Mouse (Mus musculus): ENCODE data around the gene Rnf151. TPM values are rescaled to one million over a fixed set of nuclear protein-coding genes. Genes with fewer than 3 reads are reported as not detected.
"Not testable (repeated sequence)": the region's sequence is repeated elsewhere in the genome, so short reads cannot be mapped to it uniquely, and the experiment has no call there.

Rnf151 gene
- polyA plus RNA-seq, 1 experiment from 2014 or later, result 0.25 TPM

DNA sequence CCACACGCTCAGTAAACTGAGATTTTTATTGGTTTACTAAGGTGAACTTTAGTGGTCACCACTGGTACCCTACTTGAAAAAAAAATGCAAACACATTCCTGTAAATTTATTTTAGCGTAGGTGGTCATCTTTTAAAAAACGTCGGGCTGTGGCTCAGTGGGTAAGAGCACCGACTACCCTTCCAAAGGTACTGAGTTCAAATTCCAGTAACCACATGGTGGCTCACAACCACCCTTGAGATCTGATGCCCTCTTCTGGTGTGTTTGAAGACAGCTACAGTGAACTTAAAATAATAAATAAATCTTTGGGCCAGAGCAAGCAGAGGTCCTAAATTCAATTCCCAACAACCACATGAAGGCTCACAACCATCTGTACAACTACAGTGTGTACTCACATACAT, 1.1 kb upstream of the Rnf151 start:
- peaks cover 18% of the 10 kb centered on the region for H3K4me1 ChIP-seq (replicated peaks; ENCODE audit: control insufficient read depth, insufficient read depth, low read length)
- not testable (repeated sequence) for DNase-seq (ENCODE audit: low spot score); H3K9me3 ChIP-seq (ENCODE audit: control insufficient read depth, low read length); ATAC-seq (replicated peaks; ENCODE audit: low FRiP score); H3K27me3 ChIP-seq (replicated peaks; ENCODE audit: control insufficient read depth, insufficient read depth, low read length)
- H3K4me3 ChIP-seq (ENCODE audit: low read depth, low read length), result peak overlapping the region; percentile 81
- H3K27ac ChIP-seq (ENCODE audit: low read depth, low read length), result peak overlapping the region; percentile 38; the same call in 1 of the 2 replicates
- 40% methylated on average over 5 of the region's 5 CpGs for WGBS
- H3K4me2 ChIP-seq, result peak overlapping the region; percentile 80
- peak overlapping the region; percentile 96 for H3K9ac ChIP-seq (ENCODE audit: low read depth, low read length)
- peaks cover 17% of the 10 kb centered on the region for H3K36me3 ChIP-seq (ENCODE audit: control insufficient read depth, insufficient read depth, low read length)

DNA sequence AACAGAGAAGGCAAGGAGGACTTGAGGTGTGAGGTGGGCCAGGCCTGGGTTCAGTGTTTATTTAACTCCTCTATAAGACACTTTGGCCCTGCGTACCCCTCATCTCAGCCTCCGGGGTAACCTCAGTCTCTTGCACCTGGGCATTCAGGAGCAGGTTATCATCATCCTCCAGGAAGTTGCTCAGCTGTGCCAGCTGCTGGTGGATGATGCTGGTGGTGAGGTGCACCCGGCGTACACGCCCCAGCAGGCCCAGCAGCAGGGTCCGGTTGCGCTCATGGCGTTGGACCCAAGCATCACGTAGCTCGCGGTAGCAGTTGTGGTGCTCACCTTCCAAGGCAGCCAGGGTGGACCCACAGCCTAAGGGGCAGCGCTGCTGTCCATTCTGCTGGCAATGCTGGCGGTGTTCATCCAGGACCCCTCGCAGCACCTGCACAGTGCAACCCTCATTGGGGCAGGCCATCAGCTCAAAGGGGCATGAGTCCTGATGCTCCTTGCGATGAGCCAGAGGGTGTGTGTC, 1.6 kb downstream of the Rnf151 start:
- Histone ChIP-seq H3K4me1 (replicated peaks; ENCODE audit: control insufficient read depth, insufficient read depth, low read length) (peaks cover 8% of the 10 kb centered on the region), H3K9ac (ENCODE audit: low read depth, low read length) (no peak overlapping the region), H3K9me3 (ENCODE audit: control insufficient read depth, low read length) (no peaks in the 10 kb centered on the region), H3K4me3 (ENCODE audit: low read depth, low read length) (no peak overlapping the region), H3K27me3 (replicated peaks; ENCODE audit: control insufficient read depth, insufficient read depth, low read length) (no peaks in the 10 kb centered on the region), H3K4me2 (no peak overlapping the region), H3K36me3 (ENCODE audit: control insufficient read depth, insufficient read depth, low read length) (peaks cover 8% of the 10 kb centered on the region), H3K27ac (ENCODE audit: low read depth, low read length) (no peak overlapping the region)
- WGBS, result 94% methylated on average over 15 of the region's 15 CpGs
- ATAC-seq (replicated peaks; ENCODE audit: low FRiP score) (no peak), DNase-seq (ENCODE audit: low spot score) (no peak)

DNA sequence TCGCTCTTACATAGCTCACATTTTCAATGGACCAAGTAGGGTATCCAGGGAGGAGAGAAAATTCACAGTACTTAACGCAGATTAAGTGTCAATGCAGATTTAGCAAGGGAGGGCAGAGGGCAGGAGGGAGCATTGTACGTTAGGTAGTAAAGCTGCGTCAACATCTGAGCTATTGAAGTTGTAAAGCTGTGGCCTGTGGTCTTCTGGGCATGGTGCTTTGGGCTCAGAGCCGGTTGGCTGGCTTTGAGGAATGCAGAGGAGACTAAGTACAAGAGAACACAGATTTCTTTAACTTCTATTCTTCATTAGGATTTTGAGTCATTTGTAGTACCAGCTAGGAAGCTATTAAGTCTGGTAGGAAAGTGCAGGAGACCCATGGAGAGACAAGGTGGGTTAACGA, 2.3 kb downstream of the Rnf151 start:
- Histone ChIP-seq H3K9me3 (ENCODE audit: control insufficient read depth, low read length) (no peaks in the 10 kb centered on the region), H3K4me1 (replicated peaks; ENCODE audit: control insufficient read depth, insufficient read depth, low read length) (peaks cover 8% of the 10 kb centered on the region), H3K9ac (ENCODE audit: low read depth, low read length) (no peak overlapping the region), H3K27ac (ENCODE audit: low read depth, low read length) (no peak overlapping the region), H3K27me3 (replicated peaks; ENCODE audit: control insufficient read depth, insufficient read depth, low read length) (no peaks in the 10 kb centered on the region), H3K4me3 (ENCODE audit: low read depth, low read length) (no peak overlapping the region), H3K4me2 (no peak overlapping the region), H3K36me3 (ENCODE audit: control insufficient read depth, insufficient read depth, low read length) (peaks cover 6% of the 10 kb centered on the region)
- DNase-seq (ENCODE audit: low spot score) (no peak), ATAC-seq (replicated peaks; ENCODE audit: low FRiP score) (no peak)
- WGBS, result 84% methylated on average over 6 of the region's 6 CpGs

DNA sequence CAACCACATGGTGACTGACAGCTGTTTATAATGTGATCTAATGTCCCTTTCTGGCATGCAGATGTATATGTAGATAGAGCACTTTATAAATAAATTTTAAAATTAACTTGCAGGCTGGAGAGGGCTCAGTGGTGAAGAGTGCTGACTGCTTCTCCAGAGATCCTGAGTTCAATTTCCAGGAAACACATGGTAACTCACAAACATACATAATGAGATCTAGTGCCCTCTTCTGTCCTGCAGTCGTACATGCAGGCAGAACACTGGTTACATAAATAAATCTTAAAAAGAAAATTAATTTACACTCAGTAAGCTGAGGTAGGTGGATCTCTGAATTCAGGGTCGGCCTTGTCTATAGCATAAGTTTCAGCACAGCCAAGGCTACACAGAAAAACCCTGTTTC, 9.2 kb downstream of the Rnf151 start:
- Histone ChIP-seq H3K27ac (ENCODE audit: low read depth, low read length) (no peak overlapping the region), H3K9ac (ENCODE audit: low read depth, low read length) (no peak overlapping the region), H3K9me3 (ENCODE audit: control insufficient read depth, low read length) (no peaks in the 10 kb centered on the region), H3K4me1 (replicated peaks; ENCODE audit: control insufficient read depth, insufficient read depth, low read length) (peaks cover 12% of the 10 kb centered on the region; the same call in 1 of the 2 replicates), H3K4me2 (peak overlapping the region; percentile 73), H3K4me3 (ENCODE audit: low read depth, low read length) (peak overlapping the region; percentile 55), H3K27me3 (replicated peaks; ENCODE audit: control insufficient read depth, insufficient read depth, low read length) (no peaks in the 10 kb centered on the region), H3K36me3 (ENCODE audit: control insufficient read depth, insufficient read depth, low read length) (peaks cover 16% of the 10 kb centered on the region; the same call in 1 of the 2 replicates)
- WGBS, result 20% methylated on average over 2 of the region's 2 CpGs
- no peak for ATAC-seq (replicated peaks; ENCODE audit: low FRiP score)
- DNase-seq (ENCODE audit: low spot score), result no peak

DNA sequence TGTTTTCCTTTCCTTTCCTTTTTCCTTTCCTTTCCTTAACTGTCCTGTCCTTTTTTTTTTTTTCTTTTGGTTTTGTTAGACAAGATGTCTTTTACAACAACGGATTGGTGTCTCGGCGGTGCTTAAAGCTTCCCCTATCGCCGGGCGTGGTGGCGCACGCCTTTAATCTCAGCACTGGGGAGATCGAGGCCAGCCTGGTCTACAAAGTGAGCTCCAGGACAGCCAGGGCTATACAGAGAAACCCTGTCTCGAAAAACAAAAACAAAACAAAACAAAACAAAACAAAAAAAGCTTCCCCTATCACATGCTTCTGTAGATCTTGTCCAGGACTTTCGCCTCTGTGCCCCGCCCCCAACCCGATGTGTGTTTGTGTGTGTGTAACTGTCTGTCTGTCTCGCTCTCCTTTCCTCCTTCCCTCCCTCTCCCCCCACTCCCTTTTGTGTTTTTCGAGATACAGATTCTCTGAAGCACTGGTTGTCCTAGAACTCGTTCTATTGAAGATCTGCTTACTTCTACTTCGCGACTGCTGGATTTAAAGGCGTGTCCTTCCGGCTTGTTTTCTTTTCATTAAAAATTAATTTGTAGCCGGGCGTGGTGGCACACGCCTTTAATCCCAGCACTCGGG, 9.9 kb downstream of the Rnf151 start:
- ATAC-seq (replicated peaks; ENCODE audit: low FRiP score) (peak; percentile 50), DNase-seq (ENCODE audit: low spot score) (peak; percentile 64)
- peak overlapping the region; percentile 40 for H3K27ac ChIP-seq (ENCODE audit: low read depth, low read length)
- H3K4me2 ChIP-seq, result peak overlapping the region; percentile 73
- H3K4me3 ChIP-seq (ENCODE audit: low read depth, low read length), result peak overlapping the region; percentile 55
- no peaks in the 10 kb centered on the region for H3K9me3 ChIP-seq (ENCODE audit: control insufficient read depth, low read length)
- peaks cover 12% of the 10 kb centered on the region; the same call in 1 of the 2 replicates for H3K4me1 ChIP-seq (replicated peaks; ENCODE audit: control insufficient read depth, insufficient read depth, low read length)
- no peaks in the 10 kb centered on the region for H3K27me3 ChIP-seq (replicated peaks; ENCODE audit: control insufficient read depth, insufficient read depth, low read length)
- H3K9ac ChIP-seq (ENCODE audit: low read depth, low read length), result peak overlapping the region; percentile 60
- H3K36me3 ChIP-seq (ENCODE audit: control insufficient read depth, insufficient read depth, low read length), result peaks cover 18% of the 10 kb centered on the region; the same call in 1 of the 2 replicates
- 4% methylated on average over 24 of the region's 24 CpGs for whole genome bisulfite sequencing

DNA sequence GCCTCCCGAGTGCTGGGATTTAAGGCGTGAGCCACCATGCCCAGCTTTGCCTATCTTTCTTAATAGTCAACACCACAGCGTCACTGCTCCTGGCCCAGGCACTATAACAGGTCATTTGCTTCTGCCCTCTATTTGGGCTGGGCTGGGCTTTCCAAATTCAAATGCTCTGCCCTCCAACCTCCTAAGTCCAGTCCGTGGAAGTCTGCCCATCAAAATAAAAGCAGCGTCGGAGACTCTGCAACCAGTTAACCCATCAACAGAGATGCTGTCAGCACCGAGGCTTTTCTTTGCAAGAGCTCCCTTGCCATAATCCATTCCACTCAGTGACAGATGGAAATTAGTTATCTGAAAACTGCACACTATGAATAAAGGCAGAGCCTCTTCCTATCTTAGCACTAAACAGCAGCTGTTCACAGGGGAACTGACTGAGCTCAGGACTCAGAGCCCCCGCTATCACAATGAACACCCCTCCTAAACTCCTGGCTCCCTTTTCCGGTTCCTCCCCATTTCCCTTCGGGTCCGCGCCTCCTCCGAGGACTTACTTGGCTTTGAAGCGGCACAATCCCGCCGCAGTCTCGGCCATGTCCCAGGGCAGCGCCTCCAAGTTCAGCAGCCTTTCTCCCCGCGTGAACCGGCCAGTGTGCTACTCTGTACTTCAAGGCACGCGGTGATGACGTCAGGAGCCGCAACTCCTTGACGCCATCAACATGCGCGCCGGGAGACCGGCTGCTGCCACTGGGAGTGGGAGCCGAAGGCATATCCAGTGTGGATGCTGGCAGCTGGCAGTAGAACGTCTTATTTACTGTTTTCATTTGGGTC, 10.7 kb downstream of the Rnf151 start, which contains the start of gene Tbl3:
Gene Tbl3 (minus strand): TSS at position 679 of the 819 bp plus-strand sequence.
- WGBS, result 3% methylated on average over 32 of the region's 32 CpGs
- ATAC-seq (replicated peaks; ENCODE audit: low FRiP score) (peak; percentile 84), DNase-seq (ENCODE audit: low spot score) (peak; percentile 94)
- peak within 1 kb of the TSS; percentile 55 for H3K4me3 ChIP-seq (ENCODE audit: low read depth, low read length)
- H3K4me2 ChIP-seq, result peak within 1 kb of the TSS; percentile 73
- H3K9me3 ChIP-seq (ENCODE audit: control insufficient read depth, low read length), result no peaks in the 10 kb centered on the region
- peaks cover 22% of the 10 kb centered on the region; the same call in 1 of the 2 replicates for H3K36me3 ChIP-seq (ENCODE audit: control insufficient read depth, insufficient read depth, low read length)
- H3K27ac ChIP-seq (ENCODE audit: low read depth, low read length), result peak within 1 kb of the TSS; percentile 40
- H3K9ac ChIP-seq (ENCODE audit: low read depth, low read length), result peak within 1 kb of the TSS; percentile 60
- no peaks in the 10 kb centered on the region for H3K27me3 ChIP-seq (replicated peaks; ENCODE audit: control insufficient read depth, insufficient read depth, low read length)
- H3K4me1 ChIP-seq (replicated peaks; ENCODE audit: control insufficient read depth, insufficient read depth, low read length), result peaks cover 12% of the 10 kb centered on the region; the same call in 1 of the 2 replicates

DNA sequence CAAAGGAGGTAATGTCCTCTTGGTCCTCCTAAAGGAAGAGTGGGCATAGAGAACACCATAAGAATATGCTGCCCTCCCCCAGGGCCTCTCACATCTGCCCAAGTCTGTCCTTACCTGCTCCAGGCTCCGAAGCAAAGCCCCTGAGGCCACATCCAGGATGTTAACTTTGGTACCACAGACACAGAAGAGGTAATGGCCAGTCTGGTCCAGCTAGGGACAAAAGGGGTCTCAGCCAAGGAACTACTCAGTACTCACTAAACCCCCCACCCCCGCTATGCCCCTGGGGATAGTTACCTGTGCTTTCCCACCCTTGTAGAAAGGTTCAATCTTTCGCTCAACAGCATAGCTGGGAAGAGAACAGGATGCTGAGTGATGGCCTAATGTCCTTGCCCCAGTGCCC, 12.0 kb downstream of the Rnf151 start:
- Histone ChIP-seq H3K9ac (ENCODE audit: low read depth, low read length) (no peak overlapping the region), H3K9me3 (ENCODE audit: control insufficient read depth, low read length) (no peaks in the 10 kb centered on the region), H3K4me1 (replicated peaks; ENCODE audit: control insufficient read depth, insufficient read depth, low read length) (peaks cover 12% of the 10 kb centered on the region; the same call in 1 of the 2 replicates), H3K4me3 (ENCODE audit: low read depth, low read length) (peak overlapping the region; percentile 55; the same call in 1 of the 2 replicates), H3K36me3 (ENCODE audit: control insufficient read depth, insufficient read depth, low read length) (peaks cover 35% of the 10 kb centered on the region; the same call in 1 of the 2 replicates), H3K4me2 (peak overlapping the region; percentile 73; the same call in 1 of the 2 replicates), H3K27me3 (replicated peaks; ENCODE audit: control insufficient read depth, insufficient read depth, low read length) (no peaks in the 10 kb centered on the region), H3K27ac (ENCODE audit: low read depth, low read length) (no peak overlapping the region)
- ATAC-seq (replicated peaks; ENCODE audit: low FRiP score), result no peak
- DNase-seq (ENCODE audit: low spot score), result no peak
- 92% methylated on average over 3 of the region's 3 CpGs for WGBS

DNA sequence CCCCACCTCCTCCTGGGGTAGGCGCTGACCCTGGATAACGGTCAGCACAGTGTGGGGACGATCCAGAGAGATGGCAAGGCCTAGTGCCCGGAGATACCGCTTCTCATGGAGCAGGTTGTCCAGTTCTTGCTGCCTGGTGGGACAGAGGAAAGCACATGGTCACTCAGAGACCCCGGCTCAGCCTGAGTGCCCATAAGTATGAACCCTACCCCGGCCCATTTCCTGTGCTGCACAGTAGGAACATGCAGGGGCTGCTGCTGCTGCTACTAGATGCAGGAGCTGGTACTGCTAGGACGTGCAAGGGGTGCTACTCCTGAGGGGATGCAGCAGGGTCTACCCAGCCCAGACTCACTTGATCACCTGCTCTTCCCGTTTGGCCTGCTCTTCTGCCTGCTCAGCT, 16.6 kb downstream of the Rnf151 start:
- 88% methylated on average over 9 of the region's 9 CpGs for WGBS
- DNase-seq (ENCODE audit: low spot score) (no peak), ATAC-seq (replicated peaks; ENCODE audit: low FRiP score) (no peak)
- Histone ChIP-seq H3K9ac (ENCODE audit: low read depth, low read length) (no peak overlapping the region), H3K27ac (ENCODE audit: low read depth, low read length) (no peak overlapping the region), H3K4me3 (ENCODE audit: low read depth, low read length) (no peak overlapping the region), H3K4me2 (no peak overlapping the region), H3K9me3 (ENCODE audit: control insufficient read depth, low read length) (no peaks in the 10 kb centered on the region), H3K27me3 (replicated peaks; ENCODE audit: control insufficient read depth, insufficient read depth, low read length) (no peaks in the 10 kb centered on the region), H3K4me1 (replicated peaks; ENCODE audit: control insufficient read depth, insufficient read depth, low read length) (peaks cover 16% of the 10 kb centered on the region), H3K36me3 (ENCODE audit: control insufficient read depth, insufficient read depth, low read length) (peaks cover 45% of the 10 kb centered on the region; the same call in 1 of the 2 replicates)
